Mouse (Mus musculus): Measurements from ENCODE around the gene 1700042G07Rik.

Gene 1700042G07Rik

DNA sequence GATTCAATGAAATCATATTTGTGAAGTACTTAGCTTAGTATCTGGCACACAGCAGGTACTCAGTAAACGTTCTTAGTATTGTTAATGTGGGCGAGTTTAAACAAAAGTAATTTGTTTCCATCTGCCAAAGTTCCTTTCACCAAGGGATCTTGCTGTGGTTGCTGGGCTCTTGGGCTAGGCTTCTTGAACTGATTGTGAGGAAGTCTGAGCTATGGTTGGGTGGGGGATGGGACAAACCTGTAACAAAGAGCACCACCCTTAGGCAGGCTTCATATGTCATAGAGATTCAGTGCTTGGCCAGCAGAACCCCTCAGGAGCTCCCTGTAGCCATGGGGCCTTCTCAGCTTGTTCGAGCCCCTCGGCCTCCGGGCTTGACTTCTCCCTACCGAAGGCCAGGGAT, at the start of gene 1700042G07Rik, which contains the start of gene Gm49337:
1700042G07Rik (plus strand) TSS at position 301 of the 400 bp plus-strand sequence.
Gm49337 (plus strand) TSS at position 313 of the 400 bp plus-strand sequence.
- DNase-seq = no peak

DNA sequence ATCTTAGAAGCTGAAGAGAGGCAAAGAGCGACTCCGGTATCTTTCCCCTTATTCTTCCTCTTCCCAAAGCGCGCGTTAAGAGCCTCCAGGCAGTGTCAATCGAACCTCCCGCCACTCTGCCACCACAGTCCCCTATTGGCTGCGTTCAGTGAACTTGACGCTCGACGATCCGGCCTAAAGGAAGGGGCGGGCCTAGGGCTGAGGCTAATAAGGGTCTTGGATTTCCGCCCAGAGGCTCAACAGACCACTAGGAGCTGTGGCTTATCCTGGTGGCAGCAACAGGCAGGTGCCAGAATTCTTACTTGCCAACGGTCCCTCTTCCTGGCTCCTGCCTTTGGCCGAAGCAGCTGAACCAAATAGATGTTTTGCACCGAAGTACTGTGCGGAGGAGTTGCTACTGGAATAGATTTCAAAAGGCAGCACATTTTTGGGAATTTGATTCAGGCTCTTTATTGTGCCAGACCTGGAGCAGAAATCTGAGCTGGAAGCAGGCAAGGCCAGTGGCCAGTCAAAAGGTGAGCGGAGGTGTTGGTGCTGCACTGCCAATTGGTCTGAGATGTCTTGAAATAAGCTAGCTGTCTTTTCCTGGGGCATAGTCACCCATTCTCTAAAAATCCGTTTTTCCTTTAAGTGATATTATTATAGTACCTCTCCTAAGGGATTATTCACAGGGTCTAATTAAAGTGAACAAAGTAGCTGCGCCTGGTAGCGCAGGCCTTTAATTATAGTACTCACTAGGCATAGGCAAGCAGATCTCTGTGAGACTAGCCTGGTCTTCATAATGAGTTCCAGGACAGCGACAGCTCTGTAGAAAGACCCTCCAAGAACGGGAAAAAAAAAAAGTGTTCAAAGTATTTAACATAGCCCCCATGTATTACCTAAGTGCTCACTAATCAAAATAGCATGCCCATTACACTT, 49.3 kb upstream of the 1700042G07Rik start, which contains the start of the genes Rad54l and Pomgnt1:
Rad54l (minus strand) TSS at position 89 of the 918 bp plus-strand sequence.
Pomgnt1 (plus strand) TSS at position 239 of the 918 bp plus-strand sequence.
- DNase-seq = peak; percentile 91

- DNase-seq = no peak
Measured at GRCm38 (mm10) chr4:116125803-116126386, 47.3 kb upstream of the 1700042G07Rik start.

GRCm38 (mm10) chr4:116127956-116128355, 45.2 kb upstream of the 1700042G07Rik start:
- DNase-seq = no peak

DNA sequence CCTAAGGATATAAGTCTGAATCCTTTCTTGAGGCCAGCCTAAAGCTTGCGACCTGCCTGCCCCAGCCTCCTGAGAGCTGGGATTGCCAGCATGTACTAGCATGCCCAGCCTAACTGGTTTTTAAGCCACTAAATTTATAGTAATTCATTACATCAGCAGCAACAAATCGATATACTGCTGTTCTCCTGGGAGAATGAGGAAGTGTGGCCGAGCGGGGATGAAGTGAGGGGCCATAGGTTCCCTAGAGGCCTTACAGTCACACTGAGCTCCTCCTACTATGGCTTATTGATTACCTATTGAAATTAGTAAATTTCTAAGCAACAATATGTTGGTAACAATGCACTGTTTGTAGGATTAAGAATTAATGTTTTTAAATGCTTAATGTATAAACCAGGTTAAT, 40.0 kb upstream of the 1700042G07Rik start:
- DNase-seq = no peak

DNA sequence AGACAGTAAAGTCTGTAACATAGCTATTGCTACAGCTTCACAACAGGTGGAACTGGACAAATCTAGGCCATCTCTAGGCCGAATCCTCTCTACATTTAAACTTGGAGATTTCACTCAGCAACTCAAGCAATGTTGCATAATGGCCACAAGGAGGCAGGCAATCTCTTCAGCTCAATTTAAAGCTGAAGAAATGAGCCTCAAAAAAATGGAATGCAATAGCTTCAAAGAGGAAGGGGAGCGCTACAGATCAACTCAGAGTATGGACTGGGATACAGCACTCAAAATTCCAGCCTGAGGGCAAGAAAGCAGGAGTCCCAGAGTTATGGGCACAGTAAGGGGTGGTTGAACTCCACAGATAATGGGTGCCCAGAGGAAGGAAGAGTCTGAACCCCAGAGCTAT, 38.2 kb upstream of the 1700042G07Rik start:
- DNase-seq = no peak

DNA sequence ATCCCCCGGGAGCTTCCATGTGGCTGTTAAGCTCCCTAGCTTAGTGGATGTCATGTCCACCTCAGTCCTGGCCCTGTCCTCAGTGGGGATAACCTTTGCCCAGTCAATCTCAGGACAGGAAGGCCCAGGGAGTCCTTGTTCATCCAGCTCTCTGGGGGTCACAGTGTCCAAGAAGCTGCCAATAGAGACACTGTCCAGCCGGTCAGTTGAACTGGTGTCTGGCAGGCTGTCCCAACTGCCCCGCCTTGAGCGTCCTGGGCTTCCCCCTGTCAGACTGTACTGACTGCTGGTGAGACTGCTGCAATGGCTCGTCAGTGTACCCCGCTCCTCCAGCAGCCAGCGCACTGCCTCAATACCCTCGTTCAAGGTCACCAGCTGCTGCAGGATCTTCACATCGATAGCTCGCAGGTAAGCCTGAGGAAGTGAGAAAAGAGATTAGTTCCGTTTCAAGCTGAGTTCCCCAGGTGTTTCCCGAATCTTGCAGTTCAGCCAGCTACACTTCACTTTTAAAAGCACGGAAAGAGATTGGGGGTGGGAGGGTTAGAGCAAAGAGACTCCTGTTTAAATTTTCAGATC, 35.7 kb upstream of the 1700042G07Rik start:
- no peak for DNase-seq

- DNase-seq = no peak
Measured at GRCm38 (mm10) chr4:116140801-116141574, 32.2 kb upstream of the 1700042G07Rik start.

DNA sequence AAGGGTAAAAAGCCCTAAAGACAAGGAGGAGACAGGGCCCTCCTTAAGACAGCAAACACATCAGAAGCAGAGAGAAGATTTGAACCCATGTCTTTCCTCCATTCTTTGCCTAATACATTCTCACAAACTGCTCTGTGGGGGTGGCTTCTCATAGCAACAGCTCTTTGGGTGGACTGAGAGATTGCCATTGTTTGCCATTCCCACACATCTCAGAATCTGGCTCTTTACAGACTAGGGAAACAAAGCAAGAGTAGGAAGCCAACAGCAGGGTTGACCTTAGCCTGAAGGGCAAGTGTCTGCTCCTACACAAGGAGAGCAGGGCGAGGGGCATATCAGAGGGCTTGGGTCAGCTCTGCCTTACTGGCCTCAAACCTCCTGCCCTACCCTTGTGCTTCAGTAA, 31.4 kb upstream of the 1700042G07Rik start:
- DNase-seq = no peak

- DNase-seq = no peak
Measured at GRCm38 (mm10) chr4:116142269-116142668, 30.9 kb upstream of the 1700042G07Rik start.

DNA sequence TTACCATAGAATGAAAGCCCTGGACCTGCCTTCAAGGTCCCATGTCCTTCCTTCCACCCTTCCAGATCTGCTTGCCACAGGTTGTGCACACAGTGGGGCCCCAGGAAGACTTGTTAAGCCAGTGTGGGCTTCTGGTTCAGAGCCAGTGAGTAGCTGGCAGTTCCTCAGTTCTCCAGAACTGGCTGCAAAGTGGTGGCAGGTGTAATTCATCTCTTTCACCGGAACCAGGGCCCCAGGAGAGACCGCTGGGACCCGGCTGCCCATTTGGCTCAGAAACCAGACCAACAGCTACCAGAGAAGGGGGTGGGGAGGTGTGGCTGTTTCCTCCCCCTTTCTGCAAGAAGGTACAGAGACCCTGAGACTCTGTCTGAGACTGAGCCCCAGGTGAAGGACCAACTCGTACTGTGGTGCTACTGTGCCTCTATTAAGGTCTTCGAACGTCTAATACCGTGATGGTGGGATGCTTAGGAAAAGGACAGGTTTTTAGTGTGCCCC, 29.8 kb upstream of the 1700042G07Rik start:
- DNase-seq = peak; percentile 55

GRCm38 (mm10) chr4:116143891-116144717, 29.1 kb upstream of the 1700042G07Rik start:
- peak; percentile 79 for DNase-seq

DNA sequence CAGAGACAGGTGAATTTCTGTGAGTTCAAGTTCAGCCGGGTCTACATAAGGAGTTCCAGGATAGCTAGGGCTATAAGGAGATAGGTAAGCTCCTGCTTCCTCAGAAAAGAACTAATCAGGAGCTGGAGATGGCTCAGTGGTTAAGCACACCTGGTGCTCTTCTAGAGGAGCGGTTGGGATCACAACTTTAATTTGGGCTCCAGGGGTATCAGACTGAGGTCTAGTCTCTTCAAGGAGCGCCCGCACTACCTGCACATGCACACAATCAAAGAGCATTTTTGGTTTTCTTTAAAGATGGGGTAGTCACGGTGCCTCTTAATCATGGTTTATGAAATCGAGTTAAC, 23.4 kb upstream of the 1700042G07Rik start:
- no peak for DNase-seq

DNA sequence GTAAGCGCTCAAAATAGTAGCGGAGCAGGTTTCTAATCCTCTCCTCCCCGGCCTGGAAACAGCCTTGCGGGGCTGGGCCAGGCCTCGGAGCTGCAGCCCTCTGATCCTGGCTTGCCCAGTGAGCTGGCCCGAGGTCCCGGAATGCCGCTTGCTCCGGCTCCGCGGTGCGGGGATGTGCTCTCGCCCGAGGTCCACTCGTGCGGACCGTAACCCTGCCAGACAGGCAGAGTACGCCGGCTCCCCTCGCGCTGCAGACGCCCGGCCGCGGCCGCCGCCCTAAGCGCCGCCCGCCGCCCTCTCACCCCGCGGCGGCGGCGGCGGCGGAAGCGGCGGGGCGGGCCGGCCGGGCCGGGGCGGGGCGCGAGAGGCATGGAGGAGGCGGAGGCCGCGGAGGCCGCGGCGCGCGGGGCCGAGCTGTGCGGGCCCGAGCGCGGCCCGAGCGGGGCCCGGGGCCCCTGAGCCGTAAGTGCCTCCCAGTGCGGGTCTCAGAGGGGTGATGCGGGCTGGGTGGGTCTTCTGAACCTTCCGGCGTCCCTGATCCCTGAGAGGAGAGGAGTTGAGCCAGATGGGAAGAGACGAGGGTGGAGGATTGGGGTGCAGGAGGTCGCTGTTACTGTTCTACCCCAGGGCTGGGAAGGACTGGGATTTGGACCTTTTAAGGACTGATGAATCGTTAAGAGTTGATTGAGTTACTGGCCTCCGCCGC, 22.9 kb upstream of the 1700042G07Rik start:
- peak; percentile 83 for DNase-seq

GRCm38 (mm10) chr4:116150862-116151221, 22.3 kb upstream of the 1700042G07Rik start:
- no peak for DNase-seq

DNA sequence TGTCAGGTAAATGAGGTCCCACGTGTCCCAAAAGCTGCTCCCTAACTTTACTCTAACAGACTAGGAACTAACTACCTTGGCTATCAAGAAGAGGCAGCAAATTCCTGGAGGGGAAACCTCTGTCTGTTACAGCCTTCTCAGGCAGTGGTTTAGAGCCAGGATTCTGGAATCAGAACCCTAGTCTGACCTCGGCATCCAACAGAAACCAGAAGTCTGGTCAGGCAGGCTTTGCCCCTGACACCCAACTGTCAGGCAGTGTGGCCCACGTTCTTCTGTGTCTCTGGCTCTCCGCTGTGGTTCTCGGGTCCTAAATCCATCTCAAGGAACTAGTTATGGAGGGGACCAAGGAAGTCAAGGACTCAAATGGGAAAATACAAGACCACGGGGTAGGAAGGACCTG, 21.9 kb upstream of the 1700042G07Rik start, which contains the start of gene Lurap1:
Lurap1 (minus strand) TSS at position 101 of the 400 bp plus-strand sequence.
- DNase-seq = no peak

- no peak for DNase-seq
Measured at GRCm38 (mm10) chr4:116152702-116153101, 20.5 kb upstream of the 1700042G07Rik start.

DNA sequence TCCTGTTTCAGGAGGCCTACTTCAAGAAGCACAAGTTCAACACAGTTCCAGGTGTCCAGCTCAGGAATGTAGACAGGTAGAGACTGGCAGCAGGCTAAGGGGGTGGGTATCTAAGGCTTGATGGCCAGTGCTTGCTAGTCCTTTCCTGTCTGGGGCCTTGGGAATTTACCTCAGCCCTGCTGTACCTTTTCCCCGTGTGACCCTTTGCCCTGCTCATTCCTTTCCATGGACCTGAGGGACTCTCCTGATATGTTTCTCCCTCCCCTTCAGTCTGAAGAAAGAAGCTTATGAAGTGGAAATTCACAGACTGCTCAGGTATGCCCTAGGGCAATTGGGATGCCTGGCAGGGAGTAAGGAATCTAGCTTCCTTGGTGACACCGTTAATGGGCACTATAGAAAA, 15.3 kb upstream of the 1700042G07Rik start:
- DNase-seq = peak; percentile 61

DNA sequence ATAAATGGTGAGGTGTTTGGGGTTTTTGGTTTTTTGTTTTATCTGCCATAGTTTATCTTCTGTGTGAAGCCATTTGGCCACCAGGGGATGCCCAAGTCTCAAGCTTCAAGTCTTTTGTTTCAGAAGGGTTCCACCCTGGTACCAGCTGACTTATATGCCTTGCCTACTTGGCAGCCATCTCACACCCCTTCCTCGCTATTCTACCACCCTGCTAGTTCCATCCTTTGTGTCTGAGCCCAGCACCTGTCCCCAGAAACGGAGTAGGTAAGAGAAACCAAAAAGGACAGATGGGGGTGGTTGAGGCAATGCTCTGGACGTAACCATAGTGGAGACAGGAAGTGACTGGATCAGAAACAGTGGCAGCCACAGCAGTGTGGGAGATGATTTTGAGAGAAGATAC, 13.3 kb upstream of the 1700042G07Rik start:
- no peak for DNase-seq

GRCm38 (mm10) chr4:116160769-116161168, 12.4 kb upstream of the 1700042G07Rik start:
- DNase-seq = no peak

GRCm38 (mm10) chr4:116162142-116162541, 11.0 kb upstream of the 1700042G07Rik start:
- DNase-seq = peak; percentile 69
